Comparison of ENCODE assay signal across 18 mouse cellular contexts in genomic region chr17:78283271-78283992, GRCm38 (mm10).
DNase-seq lines count a peak whose midpoint lies in the region; ATAC-seq and TF ChIP-seq lines count a peak whose summit lies in the region.
"Had no signal": no experiment of that assay in that cellular context is flagged by ENCODE, and none has a peak within 500 bp of the region (broad histone marks: within the 10 kb centered on the region; RNA-seq: fewer than 3 reads in every experiment).

No protein-coding gene starts in this region.

- H3K4me3 ChIP-seq in lung, embryonic 14.5 days (ENCODE audit: low read depth, low read length), result no peak overlapping the region
- no peak overlapping the region for H3K4me3 ChIP-seq in kidney, embryonic 14.5 days (ENCODE audit: low read length)
- no peak overlapping the region for H3K4me3 ChIP-seq in limb, embryonic 13.5 days
- no peak overlapping the region for H3K4me3 ChIP-seq in midbrain, embryonic 14.5 days (replicated peaks; ENCODE audit: low read depth, low read length)
- H3K4me3 ChIP-seq: gastrocnemius, adult 2 months; hindbrain, embryonic 12.5 days; intestine, embryonic 15.5 days; neural tube, embryonic 13.5 days had no signal

- no peak overlapping the region for H3K4me2 ChIP-seq in lung, embryonic 14.5 days
- no peak overlapping the region for H3K4me2 ChIP-seq in kidney, embryonic 14.5 days (replicated peaks; ENCODE audit: low read depth, low read length)
- H3K4me2 ChIP-seq in limb, embryonic 13.5 days (replicated peaks), result no peak overlapping the region
- H3K4me2 ChIP-seq in midbrain, embryonic 14.5 days (ENCODE audit: low read length), result no peak overlapping the region
- H3K4me2 ChIP-seq: hindbrain, embryonic 12.5 days; intestine, embryonic 15.5 days; liver, embryonic 11.5 days; midbrain, embryonic 11.5 days; neural tube, embryonic 13.5 days had no signal

- H3K36me3 ChIP-seq in lung, embryonic 14.5 days (ENCODE audit: insufficient read depth), result no peaks in the 10 kb centered on the region
- H3K36me3 ChIP-seq in kidney, embryonic 14.5 days (ENCODE audit: control insufficient read depth, insufficient read depth, low read length), result no peaks in the 10 kb centered on the region
- peaks cover 24% of the 10 kb centered on the region for H3K36me3 ChIP-seq in limb, embryonic 13.5 days
- H3K36me3 ChIP-seq in midbrain, embryonic 14.5 days (ENCODE audit: control insufficient read depth, insufficient read depth, low read length), result no peaks in the 10 kb centered on the region
- H3K36me3 ChIP-seq: hindbrain, embryonic 12.5 days; intestine, embryonic 15.5 days had no signal

- H3K4me1 ChIP-seq in lung, embryonic 14.5 days (ENCODE audit: insufficient read depth), result peaks cover 4% of the 10 kb centered on the region; the same call in 1 of the 2 replicates
- H3K4me1 ChIP-seq in kidney, embryonic 14.5 days (ENCODE audit: control insufficient read depth, insufficient read depth, low read length), result peaks cover 16% of the 10 kb centered on the region; the same call in 1 of the 2 replicates
- peaks cover 46% of the 10 kb centered on the region for H3K4me1 ChIP-seq in limb, embryonic 13.5 days
- H3K4me1 ChIP-seq in midbrain, embryonic 14.5 days (ENCODE audit: control insufficient read depth, insufficient read depth, low read length), result peaks cover 15% of the 10 kb centered on the region; the same call in 1 of the 2 replicates

- H3K27me3 ChIP-seq in lung, embryonic 14.5 days (ENCODE audit: insufficient read depth, low read length), result no peaks in the 10 kb centered on the region
- H3K27me3 ChIP-seq in kidney, embryonic 14.5 days (ENCODE audit: control insufficient read depth, insufficient read depth, low read length), result no peaks in the 10 kb centered on the region
- H3K27me3 ChIP-seq in limb, embryonic 13.5 days, result no peaks in the 10 kb centered on the region
- H3K27me3 ChIP-seq in midbrain, embryonic 14.5 days (ENCODE audit: control insufficient read depth, insufficient read depth, low read length), result no peaks in the 10 kb centered on the region
- H3K27me3 ChIP-seq: hindbrain, embryonic 12.5 days; intestine, embryonic 15.5 days; neural tube, embryonic 13.5 days had no signal

- no peak overlapping the region for H3K9ac ChIP-seq in lung, embryonic 14.5 days
- no peak overlapping the region for H3K9ac ChIP-seq in kidney, embryonic 14.5 days (ENCODE audit: low read depth, low read length)
- H3K9ac ChIP-seq in limb, embryonic 13.5 days, result no peak overlapping the region
- no peak overlapping the region for H3K9ac ChIP-seq in midbrain, embryonic 14.5 days (replicated peaks; ENCODE audit: low read length)
- H3K9ac ChIP-seq: hindbrain, embryonic 12.5 days; intestine, embryonic 15.5 days; neural tube, embryonic 13.5 days had no signal

- no peak for ATAC-seq in lung, embryonic 14.5 days (ENCODE audit: insufficient read depth)
- ATAC-seq in kidney, embryonic 14.5 days (ENCODE audit: low FRiP score, low TSS enrichment), result peak; percentile 60
- no peak for ATAC-seq in limb, embryonic 13.5 days (ENCODE audit: low FRiP score, low read depth)
- no peak for ATAC-seq in midbrain, embryonic 14.5 days (ENCODE audit: low FRiP score, low TSS enrichment)
- ATAC-seq: forebrain, embryonic 16.5 days; intestine, embryonic 15.5 days had no signal

- no peak for TF ChIP-seq CTCF in lung, embryonic 14.5 days (IDR thresholded peaks at IDR 0.05; ENCODE audit: low read depth)

- DNase-seq in lung, embryonic 14.5 days, result peak; percentile 31
- DNase-seq in lung, postnatal 10 days, result no peak
- DNase-seq in kidney, adult 11 months, result peak; percentile 55
- DNase-seq in yolk sac, embryonic 10.5 days (ENCODE audit: low spot score), result no peak
- no peak for DNase-seq in midbrain, embryonic 14.5 days
- DNase-seq in gastrocnemius, adult 18-20 months (ENCODE audit: low spot score), result no peak
- DNase-seq: adrenal gland, postnatal 10 days; cerebellum, adult 18-20 months; cerebellum, postnatal 36 days; gastrocnemius, adult 2 months had no signal

- 83% methylated on average over 11 of the region's 11 CpGs for WGBS in lung, embryonic 14.5 days
- 37% methylated on average over 11 of the region's 11 CpGs for WGBS in kidney, embryonic 14.5 days
- 58% methylated on average over 11 of the region's 11 CpGs for WGBS in limb, embryonic 13.5 days
- 82% methylated on average over 11 of the region's 11 CpGs for WGBS in midbrain, embryonic 14.5 days

- H3K27ac ChIP-seq in lung, embryonic 14.5 days (ENCODE audit: low read depth), result no peak overlapping the region
- peak overlapping the region; percentile 26; the same call in 1 of the 2 replicates for H3K27ac ChIP-seq in kidney, embryonic 14.5 days (ENCODE audit: low read depth, low read length)
- peak overlapping the region; percentile 28; the same call in 1 of the 2 replicates for H3K27ac ChIP-seq in limb, embryonic 13.5 days
- H3K27ac ChIP-seq in midbrain, embryonic 14.5 days (replicated peaks; ENCODE audit: low read depth, low read length), result no peak overlapping the region
- H3K27ac ChIP-seq: gastrocnemius, adult 2 months; hindbrain, embryonic 12.5 days; intestine, embryonic 15.5 days; neural tube, embryonic 13.5 days had no signal

- no peaks in the 10 kb centered on the region for H3K9me3 ChIP-seq in lung, embryonic 14.5 days (ENCODE audit: low read depth, low read length)
- no peaks in the 10 kb centered on the region for H3K9me3 ChIP-seq in kidney, embryonic 14.5 days (ENCODE audit: control insufficient read depth, low read length)
- no peaks in the 10 kb centered on the region for H3K9me3 ChIP-seq in limb, embryonic 13.5 days
- no peaks in the 10 kb centered on the region for H3K9me3 ChIP-seq in midbrain, embryonic 14.5 days (ENCODE audit: control insufficient read depth, low read length)
- H3K9me3 ChIP-seq: hindbrain, embryonic 12.5 days; intestine, embryonic 15.5 days; neural tube, embryonic 13.5 days had no signal

Comparison
In these comparisons a context has a peak if more than half of its experiments do, and no peak if none do; other contexts are left out.
1. DNase-seq: peak in lung, embryonic 14.5 days (single experiment) and kidney, adult 11 months (single experiment); none in lung, postnatal 10 days (single experiment), yolk sac, embryonic 10.5 days (single experiment), midbrain, embryonic 14.5 days (single experiment) and gastrocnemius, adult 18-20 months (single experiment).
2. H3K27ac ChIP-seq: peak in kidney, embryonic 14.5 days (single experiment) and limb, embryonic 13.5 days (single experiment); none in lung, embryonic 14.5 days (single experiment) and midbrain, embryonic 14.5 days (single experiment).